Mouse (Mus musculus): ENCODE data around the gene Pof1b. TPM values are rescaled to one million over a fixed set of nuclear protein-coding genes. Genes with fewer than 3 reads are reported as not detected.
A peak's percentile ranks its signal among the peaks of the same experiment; 100 is the strongest.

Pof1b gene
- polyA plus RNA-seq (2012; rRNA removed), result 1.8 and 4.6 TPM in 2 replicates

- 68% methylated on average over 5 of the region's 5 CpGs for WGBS
- no peaks in the 10 kb centered on the region for H3K4me1 ChIP-seq (ENCODE audit: control insufficient read depth, insufficient read depth, low read length)
- DNase-seq, result peak; percentile 28
- peak within 1 kb of the TSS; percentile 49 for H3K4me3 ChIP-seq (replicated peaks; ENCODE audit: extremely low read depth, low read depth, low read length)
- TF ChIP-seq CTCF (IDR thresholded peaks at IDR 0.05; ENCODE audit: insufficient read depth, low read length) (no peak), POLR2A (IDR thresholded peaks at IDR 0.05; ENCODE audit: borderline replicate concordance, extremely low read depth, low read depth, low read length) (no peak)
Measured at GRCm38 (mm10) chrX:112698508-112698907, at the start of gene Pof1b. Gene Pof1b (minus strand): TSS chrX:112698651.

- Histone ChIP-seq H3K4me3 (replicated peaks; ENCODE audit: extremely low read depth, low read depth, low read length) (no peak overlapping the region), H3K4me1 (ENCODE audit: control insufficient read depth, insufficient read depth, low read length) (no peaks in the 10 kb centered on the region)
- TF ChIP-seq CTCF (IDR thresholded peaks at IDR 0.05; ENCODE audit: insufficient read depth, low read length) (no peak), POLR2A (IDR thresholded peaks at IDR 0.05; ENCODE audit: borderline replicate concordance, extremely low read depth, low read depth, low read length) (no peak)
- DNase-seq, result no peak
Measured at GRCm38 (mm10) chrX:112716587-112716986, 18.1 kb upstream of the Pof1b start.

DNA sequence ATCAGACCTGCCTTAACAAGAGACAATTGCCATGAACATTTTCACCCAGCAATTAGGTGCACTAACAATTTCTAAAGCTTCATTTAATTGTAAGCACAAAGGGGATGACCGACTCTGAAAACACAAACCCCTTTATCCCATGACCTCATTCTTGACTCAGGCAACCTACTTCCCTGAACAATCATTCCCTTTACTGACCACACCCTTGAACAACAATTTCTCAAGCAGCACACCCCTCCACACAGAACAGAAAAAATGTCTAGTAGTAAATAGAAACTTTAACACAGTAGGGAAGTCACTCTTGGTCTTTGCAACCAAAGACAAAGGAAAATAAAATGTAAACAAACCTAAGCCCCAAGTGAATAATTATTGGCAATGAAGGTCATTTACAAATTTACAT is 4.1 kb downstream of the Pof1b start:
- Histone ChIP-seq H3K4me3 (replicated peaks; ENCODE audit: extremely low read depth, low read depth, low read length) (no peak overlapping the region), H3K4me1 (ENCODE audit: control insufficient read depth, insufficient read depth, low read length) (no peaks in the 10 kb centered on the region)
- no peak for TF ChIP-seq POLR2A (IDR thresholded peaks at IDR 0.05; ENCODE audit: borderline replicate concordance, extremely low read depth, low read depth, low read length)
- no peak for TF ChIP-seq CTCF (IDR thresholded peaks at IDR 0.05; ENCODE audit: insufficient read depth, low read length)
- WGBS, result 39% methylated on average over 1 of the region's 1 CpGs
- DNase-seq, result no peak

GRCm38 (mm10) chrX:112680605-112681004 is 17.8 kb downstream of the Pof1b start:
- Histone ChIP-seq H3K4me1 (ENCODE audit: control insufficient read depth, insufficient read depth, low read length) (no peaks in the 10 kb centered on the region), H3K4me3 (replicated peaks; ENCODE audit: extremely low read depth, low read depth, low read length) (no peak overlapping the region)
- DNase-seq, result no peak
- 54% methylated on average over 5 of the region's 5 CpGs for WGBS
- TF ChIP-seq CTCF (IDR thresholded peaks at IDR 0.05; ENCODE audit: insufficient read depth, low read length) (no peak), POLR2A (IDR thresholded peaks at IDR 0.05; ENCODE audit: borderline replicate concordance, extremely low read depth, low read depth, low read length) (no peak)

DNA sequence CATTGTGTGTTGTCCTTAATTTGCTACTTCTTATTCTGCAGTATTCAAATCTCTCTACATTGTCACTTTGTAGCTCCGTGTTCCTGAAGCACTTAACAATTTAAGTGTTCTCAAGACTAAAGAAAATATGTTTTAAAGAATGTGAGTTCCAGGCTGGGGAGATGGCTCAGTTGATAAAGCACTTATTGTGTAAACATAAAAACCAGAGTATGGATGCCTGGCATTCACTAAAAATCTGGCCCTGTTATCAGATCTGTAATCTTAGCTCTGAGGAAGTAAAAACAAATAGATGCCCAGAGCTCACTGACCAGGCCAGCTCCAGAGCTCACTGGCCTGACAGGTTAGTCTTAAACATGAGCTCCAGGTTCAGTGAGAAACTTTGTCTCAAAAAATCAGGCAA is 22.9 kb downstream of the Pof1b start:
- DNase-seq, result no peak
- TF ChIP-seq POLR2A (IDR thresholded peaks at IDR 0.05; ENCODE audit: borderline replicate concordance, extremely low read depth, low read depth, low read length) (no peak), CTCF (IDR thresholded peaks at IDR 0.05; ENCODE audit: insufficient read depth, low read length) (no peak)
- WGBS, result 44% methylated on average over 1 of the region's 1 CpGs
- Histone ChIP-seq H3K4me3 (replicated peaks; ENCODE audit: extremely low read depth, low read depth, low read length) (no peak overlapping the region), H3K4me1 (ENCODE audit: control insufficient read depth, insufficient read depth, low read length) (no peaks in the 10 kb centered on the region)

DNA sequence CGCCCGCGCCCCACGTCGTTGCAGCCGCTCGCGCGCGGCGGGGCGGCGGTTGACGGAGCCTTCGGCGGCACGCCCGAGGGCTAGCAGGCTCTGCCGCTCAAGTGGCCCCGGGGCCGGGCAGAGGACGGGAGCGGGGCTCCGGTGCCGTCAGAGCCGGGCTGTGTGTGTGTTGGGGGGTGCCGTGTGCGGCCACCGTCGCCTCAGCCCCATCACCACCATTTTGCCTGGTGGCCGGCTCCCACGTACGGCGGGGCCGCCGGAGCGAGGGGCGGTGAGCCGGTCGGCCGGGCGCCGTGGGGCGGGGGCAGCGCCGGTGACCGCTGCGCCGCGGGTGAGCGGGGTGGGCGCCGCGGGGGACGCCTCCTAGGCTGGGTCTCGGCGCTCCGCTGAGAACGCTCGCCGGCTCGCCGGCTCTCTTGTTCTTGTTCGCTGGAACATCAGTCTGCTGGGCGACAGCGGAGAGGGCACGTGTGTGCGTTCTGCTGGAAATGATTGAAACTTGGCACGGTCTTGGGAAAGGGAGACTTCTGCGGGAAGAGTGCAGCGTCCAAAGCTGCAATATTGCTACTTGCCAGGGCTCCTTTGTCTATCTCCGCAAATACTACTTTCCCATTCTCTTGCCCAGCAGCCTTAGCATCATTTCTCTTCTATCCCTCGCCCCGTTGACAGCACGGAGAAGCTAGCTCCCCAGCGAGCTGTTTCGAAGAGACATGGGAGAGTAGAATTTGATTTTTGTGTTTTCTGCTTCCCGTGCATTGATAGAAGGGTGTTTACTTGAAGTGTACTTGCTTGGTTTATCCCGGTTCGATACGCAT is 96.9 kb downstream of the Pof1b start:
- DNase-seq, result peak; percentile 14
- TF ChIP-seq CTCF (IDR thresholded peaks at IDR 0.05; ENCODE audit: insufficient read depth, low read length) (no peak), POLR2A (IDR thresholded peaks at IDR 0.05; ENCODE audit: borderline replicate concordance, extremely low read depth, low read depth, low read length) (no peak)
- 34% methylated on average over 79 of the region's 81 CpGs for WGBS
- peak overlapping the region; percentile 72 for H3K4me3 ChIP-seq (replicated peaks; ENCODE audit: extremely low read depth, low read depth, low read length)
- no peaks in the 10 kb centered on the region for H3K4me1 ChIP-seq (ENCODE audit: control insufficient read depth, insufficient read depth, low read length)

DNA sequence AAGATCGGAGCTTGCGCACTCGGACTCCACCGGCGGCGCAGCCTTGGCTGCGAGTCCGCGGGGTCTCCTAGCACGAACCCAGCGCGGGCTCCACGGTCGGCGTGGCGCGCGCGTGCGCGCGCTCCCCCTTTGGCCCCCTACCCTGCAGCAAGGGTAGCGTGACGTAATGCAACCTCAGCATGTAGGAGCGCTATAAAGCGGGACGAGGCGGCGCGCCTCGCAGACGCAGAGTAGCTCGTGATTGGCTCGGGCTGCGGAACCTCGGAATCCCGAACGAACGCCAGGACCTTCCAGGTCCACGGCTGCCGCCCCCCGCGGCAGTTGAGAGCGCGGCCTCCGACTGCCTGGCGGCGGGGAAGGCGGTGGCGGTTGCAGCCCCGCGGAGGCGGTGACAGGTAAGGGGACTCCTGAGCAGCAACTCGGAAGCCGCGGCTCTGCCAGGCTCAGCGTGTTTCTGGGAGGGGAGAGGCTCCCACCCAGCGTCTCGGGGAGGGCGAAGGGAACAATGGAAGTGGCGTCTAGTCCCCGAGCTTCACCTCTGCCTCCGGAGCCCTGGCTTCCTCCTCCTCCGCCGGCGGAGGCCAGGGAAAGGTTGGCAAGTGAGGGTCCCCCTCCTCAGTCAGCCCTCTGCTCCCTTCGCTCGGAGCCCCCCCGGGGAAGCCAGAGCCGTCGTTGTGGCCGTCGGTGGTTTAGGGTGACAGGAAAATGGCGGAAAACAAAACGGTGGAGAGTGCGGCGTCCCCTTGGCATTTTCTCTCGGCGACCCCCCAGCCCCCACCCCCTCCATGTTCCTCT is 97.7 kb downstream of the Pof1b start, which contains the start of gene Zfp711:
Zfp711 (plus strand) TSS at position 16 of the 795 bp plus-strand sequence.
- H3K4me1 ChIP-seq (ENCODE audit: control insufficient read depth, insufficient read depth, low read length), result no peaks in the 10 kb centered on the region
- 22% methylated on average over 78 of the region's 79 CpGs for WGBS
- no peak for TF ChIP-seq CTCF (IDR thresholded peaks at IDR 0.05; ENCODE audit: insufficient read depth, low read length)
- TF ChIP-seq POLR2A (IDR thresholded peaks at IDR 0.05; ENCODE audit: borderline replicate concordance, extremely low read depth, low read depth, low read length), result peak; percentile 42; the same call in 1 of the 2 replicates
- peak; percentile 34 for DNase-seq
- H3K4me3 ChIP-seq (replicated peaks; ENCODE audit: extremely low read depth, low read depth, low read length), result peak within 1 kb of the TSS; percentile 72

Other genes starting within 250 kb of the Pof1b start
- gene 2010106E10Rik, start 203.4 kb downstream of the Pof1b start, polyA plus RNA-seq (2012; rRNA removed), result not detected in 2 replicates
- gene Zfp711, start 98.1 kb downstream of the Pof1b start, polyA plus RNA-seq (2012; rRNA removed), result 0.16 and 0.34 TPM in 2 replicates

Measured in lung, adult 2 months (tissue).